Mouse (Mus musculus): Measurements from ENCODE around the gene Cul9.
"Not testable (repeated sequence)": the region's sequence is repeated elsewhere in the genome, so short reads cannot be mapped to it uniquely, and the experiment has no call there.

The Cul9 gene

DNA sequence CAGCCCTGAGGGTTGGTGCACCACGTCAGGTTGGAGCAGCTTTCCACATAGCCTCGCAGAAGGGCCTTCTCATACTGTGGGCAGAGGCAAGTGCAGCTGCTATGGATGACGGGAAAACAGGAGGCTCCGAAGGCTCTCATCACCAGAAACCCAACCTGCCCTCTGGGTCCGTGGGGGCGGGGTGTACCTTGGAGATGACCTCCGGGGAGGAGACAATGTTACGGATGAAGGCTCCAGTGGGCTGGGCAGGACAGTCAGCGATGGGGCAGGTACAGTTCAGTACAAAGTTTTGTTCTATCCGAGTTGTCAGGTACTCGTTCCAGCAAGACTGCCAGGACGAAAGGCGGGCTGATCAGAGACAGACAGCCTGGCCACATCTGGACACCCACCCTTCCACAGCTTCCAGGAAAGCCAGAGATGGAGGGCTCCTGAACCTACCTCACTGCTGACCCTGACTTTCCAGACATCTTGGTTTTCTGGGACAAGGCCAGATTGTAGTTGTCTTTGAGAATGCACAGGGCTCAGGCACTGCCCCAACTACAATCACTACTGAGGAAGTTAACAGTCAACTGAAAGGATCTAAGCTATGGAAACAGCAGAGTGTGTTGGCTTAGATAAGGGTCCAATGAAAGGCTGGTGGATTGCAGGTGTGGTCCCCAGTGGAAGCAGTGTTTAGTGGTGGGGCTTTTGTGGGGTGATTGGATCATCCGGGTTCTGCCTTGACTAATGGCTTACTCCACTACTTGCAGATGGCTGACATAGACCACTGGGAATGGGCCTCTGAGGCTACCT lies 42.1 kb downstream of the Cul9 start:
- no peak for DNase-seq (ENCODE audit: low spot score)

DNA sequence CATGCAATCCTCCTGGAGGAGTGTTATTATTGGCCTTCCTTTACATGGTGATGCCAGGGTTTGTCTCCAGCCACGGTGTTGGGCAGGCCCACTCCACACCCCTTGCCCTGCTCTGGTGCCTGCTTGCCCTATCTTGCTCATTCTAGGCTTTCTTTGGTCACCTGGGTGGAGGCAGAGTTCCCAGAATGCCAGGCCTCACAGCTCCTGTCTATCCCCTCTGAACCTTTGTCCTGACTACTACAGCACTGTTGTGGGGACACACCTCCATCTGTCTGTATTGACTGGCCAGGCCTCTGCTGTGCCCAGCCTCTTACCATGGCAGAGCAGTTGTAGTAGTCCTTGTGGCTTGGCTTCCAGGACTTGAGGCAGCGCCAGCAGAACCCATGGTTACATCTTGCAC lies 43.4 kb downstream of the Cul9 start:
- no peak for DNase-seq (ENCODE audit: low spot score)

DNA sequence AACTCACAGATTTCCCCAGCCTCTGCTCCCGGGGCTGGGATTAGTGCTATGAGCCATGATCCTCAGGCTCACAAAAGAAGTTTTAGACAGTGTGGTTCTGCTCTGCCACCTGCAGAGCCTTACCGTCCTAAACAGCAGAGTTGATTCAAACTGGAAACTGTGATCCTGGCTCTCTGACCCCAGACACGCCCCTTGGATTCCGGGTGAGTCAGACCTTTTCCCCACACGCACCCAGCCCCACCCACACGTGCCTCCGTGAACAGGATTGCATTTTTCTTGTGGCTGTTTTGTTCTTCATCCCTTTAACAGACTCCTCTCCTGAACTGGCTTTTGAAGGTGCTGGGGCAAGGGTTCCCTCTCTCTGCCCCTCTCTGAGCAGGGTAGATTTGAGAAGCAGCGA lies 48.2 kb downstream of the Cul9 start:
- no peak for DNase-seq (ENCODE audit: low spot score)

DNA sequence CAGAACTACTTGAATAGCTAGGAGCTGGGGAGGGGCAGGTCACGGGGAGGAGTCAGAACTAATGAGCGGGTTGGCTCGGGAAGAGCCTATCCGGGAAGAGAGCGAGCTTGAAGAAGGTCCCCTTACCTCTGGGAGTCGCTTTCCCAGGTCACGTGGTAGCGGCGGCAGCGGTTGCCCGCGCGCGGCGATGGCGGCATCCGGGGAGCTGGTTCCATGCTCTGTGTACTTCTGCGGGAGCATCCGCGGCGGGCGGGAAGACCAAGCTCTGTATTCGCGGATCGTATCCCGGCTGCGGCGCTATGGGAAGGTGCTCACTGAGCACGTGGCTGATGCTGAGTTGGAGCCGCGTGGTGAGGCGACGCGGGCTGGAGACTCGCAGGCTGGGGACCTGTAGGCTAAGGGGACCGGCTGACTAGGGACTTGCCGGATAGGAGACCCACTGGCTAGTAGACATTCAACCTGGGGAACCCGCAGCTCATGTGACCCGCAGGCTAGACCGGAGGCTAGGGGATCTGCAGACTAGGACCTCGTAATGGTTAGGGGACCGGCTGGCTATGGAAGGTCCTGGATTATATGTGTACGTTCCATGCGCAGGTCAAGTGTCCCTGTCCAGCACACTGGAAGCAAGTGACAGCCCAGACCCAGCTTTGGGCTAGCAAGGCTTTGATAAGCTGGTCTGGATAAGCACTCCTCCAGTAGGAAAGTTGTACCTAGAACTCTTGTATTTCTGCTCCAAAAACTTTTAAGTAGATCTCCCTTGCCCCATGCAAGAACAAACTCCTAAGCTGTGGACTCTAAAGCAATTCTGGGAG lies 49.4 kb downstream of the Cul9 start, which contains the start of gene Dnph1:
Gene Dnph1, plus strand, starts transcription at position 89 of the 812 bp plus-strand sequence.
- peak; percentile 80 for DNase-seq (ENCODE audit: low spot score)

DNA sequence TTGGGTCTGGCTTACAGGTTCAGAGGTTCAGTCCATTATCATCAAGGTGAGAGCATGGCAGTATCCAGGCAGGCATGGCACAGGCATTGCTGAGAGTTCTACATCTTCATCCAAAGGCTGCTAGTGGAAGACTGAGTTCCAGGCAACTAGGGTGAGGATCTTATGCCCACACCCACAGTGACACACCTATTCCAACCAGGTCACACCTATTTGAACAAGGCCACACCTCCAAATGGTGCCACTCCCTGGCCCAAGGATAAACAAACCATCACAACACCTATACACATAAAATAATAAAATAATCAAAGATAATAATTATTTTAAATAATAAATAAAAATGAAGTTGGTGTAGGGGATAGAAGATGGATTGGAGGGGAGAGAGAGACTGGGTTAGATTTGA lies 50.1 kb downstream of the Cul9 start:
- not testable (repeated sequence) for DNase-seq (ENCODE audit: low spot score)

DNA sequence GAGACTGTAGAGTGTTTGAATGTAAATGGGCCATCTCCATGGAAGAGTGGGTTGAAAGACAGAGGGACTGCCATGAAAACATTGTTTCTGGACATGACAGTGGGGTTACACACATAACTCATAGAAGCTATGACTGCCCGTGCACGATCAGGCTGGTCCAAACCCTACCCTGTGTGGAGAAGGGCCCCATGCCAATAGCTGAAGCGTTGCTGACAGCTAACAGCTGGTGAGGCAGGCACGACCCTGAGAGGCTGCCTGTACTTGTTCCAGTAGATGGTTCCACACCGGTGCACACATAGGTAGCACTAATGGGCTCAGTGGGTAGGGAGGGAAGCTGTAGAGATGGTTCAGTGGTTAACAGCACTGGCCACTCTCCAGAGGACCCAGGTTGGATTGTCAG lies 50.7 kb downstream of the Cul9 start:
- no peak for DNase-seq (ENCODE audit: low spot score)

DNA sequence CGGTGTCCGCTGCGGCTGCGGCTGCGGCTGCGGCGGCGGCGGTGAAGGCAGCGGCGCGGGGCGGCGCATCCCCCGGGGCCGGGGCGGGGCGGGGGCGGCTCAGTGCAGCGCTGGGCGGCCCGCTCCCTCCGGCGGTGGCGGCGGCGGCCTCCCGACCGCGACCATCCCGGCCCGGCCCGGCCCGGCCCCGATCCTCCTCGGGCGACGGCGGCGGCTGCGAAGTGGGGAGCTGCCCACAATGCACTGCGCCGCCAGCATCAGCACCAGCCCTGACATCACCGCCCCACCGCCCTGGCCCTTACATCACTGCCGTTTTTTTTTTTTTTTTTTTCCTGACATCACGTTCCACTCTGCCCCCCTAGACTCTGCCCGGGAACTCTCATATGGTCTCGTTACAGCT lies 58.8 kb downstream of the Cul9 start, which contains the start of gene Ttbk1:
Gene Ttbk1, minus strand, starts transcription at position 245 of the 400 bp plus-strand sequence.
- no peak for DNase-seq (ENCODE audit: low spot score)

DNA sequence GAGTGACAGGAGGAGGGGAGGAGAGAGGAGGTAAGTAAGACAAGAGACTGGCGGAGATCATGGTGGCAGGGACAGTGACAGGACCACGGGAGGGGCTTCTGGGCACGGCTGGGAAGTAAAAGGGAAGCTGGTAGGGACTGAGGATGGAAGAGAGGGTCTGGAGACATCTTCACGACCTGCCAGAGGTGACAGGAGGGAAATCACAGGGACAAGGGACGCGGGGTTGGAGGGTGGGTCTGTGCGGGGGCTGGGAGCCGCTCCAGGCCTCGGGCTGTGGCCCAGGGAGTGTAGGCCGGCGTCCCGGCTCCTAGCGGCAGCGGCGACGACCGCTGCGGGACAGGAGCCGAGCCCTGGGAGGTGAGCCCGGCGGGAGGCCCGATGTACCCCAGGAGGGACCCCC lies 59.2 kb downstream of the Cul9 start:
- DNase-seq (ENCODE audit: low spot score) = no peak

DNA sequence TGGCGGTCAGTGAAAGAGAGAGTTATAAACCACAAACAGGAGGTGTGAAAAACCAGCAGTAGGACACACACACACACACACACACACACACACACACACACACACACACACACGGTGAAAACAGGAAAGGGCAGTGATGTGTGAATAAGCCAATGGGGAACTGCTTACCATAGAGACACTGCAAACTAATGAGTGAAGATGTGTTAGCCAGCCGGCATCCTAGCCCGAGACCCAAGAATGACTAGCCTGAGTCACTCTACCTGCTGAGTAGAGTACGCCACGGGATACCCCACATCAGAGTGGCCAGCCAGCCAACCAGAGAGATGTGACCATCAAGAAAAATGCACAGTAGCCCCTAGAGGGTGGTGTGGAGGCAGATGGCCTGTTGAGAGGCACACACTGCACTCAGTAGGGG lies 61.7 kb downstream of the Cul9 start:
- no peak for DNase-seq (ENCODE audit: low spot score)

DNA sequence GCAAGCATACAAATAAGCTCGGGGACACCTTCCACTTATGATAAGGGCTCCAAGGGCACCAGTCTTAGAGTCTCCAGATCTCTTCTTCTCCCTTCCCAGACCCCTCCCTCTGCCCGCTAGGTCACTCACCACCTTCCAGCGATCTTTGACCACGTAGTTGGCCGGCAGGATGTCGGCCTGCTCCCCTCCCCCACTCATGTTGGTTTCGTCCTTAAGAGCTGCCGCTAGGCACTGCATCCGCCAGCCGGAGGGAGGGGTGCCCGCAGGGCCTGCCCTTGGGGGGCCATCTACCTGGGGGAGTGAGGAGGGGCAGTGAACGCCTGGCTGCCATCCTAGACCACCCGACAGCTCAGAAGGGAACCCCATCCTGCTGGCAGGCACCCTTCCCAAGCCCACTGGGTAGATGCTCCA lies 62.2 kb downstream of the Cul9 start:
- peak; percentile 66 for DNase-seq (ENCODE audit: low spot score)

DNA sequence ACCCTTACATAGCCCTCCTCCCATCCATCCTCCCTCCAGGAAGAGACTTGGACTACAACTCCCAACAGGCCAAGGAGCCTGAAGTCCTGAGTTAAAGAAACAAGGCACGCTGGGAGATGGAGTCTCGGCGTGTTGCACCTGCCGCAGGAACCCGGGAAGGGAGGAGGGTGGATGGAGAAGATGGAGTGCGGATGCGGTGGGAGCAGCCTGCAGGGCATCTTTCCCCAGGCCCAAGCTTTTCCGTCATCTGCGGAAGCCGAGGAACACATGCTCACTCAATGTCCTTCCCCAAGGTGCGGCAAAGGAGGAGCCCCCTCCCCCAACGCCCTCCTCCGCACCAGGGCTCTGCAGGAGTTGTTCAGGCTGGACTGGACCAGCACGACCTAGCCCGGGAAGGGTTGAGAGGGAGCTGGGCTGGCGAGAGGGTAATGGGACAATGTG lies 62.6 kb downstream of the Cul9 start:
- peak; percentile 57 for DNase-seq (ENCODE audit: low spot score)

DNA sequence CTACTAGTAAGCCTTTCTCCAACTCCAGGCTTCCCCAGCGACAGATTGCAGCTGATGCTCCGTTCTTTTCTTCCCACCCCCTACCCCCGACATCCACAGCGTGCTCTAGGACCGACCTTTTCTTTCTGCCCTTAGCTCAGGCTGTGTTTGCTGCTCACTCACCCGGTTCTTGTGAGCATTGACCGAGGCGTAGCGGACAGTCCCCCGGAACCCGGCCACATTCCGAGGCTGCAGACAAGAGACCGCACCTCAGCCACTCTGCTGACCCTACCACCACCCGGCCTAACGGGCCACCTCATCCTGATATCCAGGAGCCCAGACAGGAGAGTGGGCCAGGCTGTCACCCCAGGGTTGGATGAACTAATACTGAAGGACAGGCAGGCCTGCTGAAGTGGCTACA lies 68.9 kb downstream of the Cul9 start:
- DNase-seq (ENCODE audit: low spot score) = no peak

DNA sequence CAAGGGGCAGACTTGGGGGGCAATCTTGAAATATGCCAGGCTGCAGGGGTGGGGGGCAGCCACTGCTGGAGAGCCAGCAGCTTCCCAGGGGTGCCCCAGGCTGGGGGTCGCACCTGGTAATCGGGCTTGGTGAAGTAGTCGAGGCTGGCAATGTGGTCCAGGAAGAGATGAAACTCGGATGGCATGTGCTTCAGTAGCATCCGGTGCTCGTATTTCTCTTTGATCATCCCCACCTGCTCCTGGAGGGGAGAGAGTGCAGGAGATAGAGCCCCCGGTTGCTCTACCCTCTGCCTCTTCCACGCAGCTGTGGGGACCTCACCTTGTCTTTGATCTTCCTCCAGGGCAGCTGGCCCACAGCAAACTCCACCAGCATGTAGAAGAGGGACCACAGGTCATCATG lies 69.6 kb downstream of the Cul9 start:
- no peak for DNase-seq (ENCODE audit: low spot score)

DNA sequence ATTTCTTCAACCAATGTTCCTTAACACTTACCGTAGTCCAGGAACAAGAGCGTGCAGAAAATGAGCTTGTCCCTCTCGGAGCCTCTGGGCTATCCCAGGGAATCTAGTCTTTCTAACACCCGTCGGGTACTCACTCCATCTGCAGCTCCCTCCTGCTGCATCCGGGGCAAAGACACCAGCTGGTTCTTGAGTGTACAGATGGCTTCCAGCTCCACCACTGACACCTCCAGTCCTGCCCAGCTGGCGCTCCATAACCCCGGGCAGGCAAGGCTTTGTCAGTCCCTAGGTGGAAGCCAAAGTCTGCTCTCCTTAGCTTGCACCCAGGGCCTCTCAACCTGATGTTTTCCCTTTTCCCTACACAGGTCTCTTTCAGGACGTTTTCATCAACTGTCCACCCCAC lies 78.4 kb downstream of the Cul9 start:
- no peak for DNase-seq (ENCODE audit: low spot score)

DNA sequence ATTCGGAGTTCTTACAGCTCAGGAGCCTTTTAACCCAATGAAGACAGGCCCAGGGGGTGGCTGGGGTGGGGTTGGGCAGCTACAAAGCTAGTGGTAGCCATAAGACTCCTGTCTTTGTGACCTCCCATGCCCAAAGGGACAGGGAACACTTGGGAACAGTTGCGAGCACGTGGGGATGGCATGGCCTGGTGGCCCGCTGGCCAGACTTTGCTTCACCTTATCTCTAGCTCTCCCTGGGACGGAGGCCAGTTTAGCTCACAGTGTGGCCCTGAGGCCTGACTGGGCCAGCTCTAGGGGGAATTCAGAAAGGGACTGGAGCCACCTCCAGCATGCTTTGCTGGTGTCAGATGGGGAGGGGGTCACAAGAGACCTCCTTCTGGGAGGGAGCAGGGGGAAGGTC lies 84.0 kb downstream of the Cul9 start:
- no peak for DNase-seq (ENCODE audit: low spot score)

DNA sequence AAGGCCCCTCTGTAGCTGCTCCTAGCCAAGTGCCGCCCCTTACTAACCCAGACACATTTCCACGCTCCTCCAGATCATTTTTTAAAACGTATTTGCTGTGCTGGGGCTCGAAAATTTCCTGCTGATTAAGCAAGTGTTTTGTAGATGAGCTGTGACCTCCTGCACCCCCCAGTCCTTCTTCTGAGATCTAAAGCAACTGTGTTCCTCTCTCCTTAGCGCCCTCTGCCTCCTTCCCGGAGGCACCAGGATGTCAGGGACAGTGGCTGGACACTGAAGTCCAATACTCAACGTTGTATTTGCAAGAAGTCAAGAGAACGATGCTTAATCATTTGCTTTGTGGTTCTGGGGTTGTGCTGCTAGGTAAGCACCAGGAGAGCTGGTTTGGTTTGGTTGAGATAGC lies 84.8 kb downstream of the Cul9 start:
- DNase-seq (ENCODE audit: low spot score) = no peak

DNA sequence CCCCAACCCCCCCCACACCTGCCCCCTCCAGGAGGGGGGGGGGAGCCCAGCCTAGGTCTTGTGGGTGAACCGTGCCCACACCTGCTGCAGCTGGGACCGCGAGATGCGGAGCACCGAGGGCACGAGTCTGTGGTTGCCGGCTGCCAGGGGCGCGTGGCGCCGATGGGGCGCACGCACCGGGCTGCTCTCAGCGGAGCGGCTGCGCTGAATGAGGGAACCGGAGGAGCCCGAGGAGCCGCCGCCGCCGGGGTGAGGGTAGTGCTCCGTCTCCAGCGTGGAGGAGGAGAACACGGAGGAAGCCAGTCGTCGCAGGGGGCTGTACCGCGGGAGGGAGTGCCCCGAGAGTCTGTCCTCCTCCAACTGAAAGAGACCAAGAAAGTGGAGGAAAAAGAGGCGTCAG lies 85.5 kb downstream of the Cul9 start:
- DNase-seq (ENCODE audit: low spot score) = no peak

DNA sequence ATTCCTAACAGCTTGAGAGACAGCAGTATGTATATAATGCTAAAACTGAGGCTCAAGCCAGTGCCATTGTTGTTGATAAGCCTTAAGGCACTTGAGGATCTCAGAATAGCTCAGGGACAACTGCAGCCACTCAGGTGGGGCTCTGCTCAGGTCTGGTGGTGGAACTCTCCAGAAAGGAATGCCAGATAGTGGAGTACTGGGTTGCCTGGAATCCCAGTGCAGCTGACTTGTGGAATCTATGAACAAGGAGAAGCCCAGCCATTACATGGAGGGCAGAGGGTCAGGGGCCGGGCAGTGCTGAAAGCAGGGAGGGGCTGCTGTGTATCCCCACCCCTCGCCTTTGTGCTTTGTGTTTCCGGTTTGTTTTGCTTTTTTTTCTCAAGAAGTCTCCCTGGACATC lies 87.7 kb downstream of the Cul9 start:
- DNase-seq (ENCODE audit: low spot score) = no peak

DNA sequence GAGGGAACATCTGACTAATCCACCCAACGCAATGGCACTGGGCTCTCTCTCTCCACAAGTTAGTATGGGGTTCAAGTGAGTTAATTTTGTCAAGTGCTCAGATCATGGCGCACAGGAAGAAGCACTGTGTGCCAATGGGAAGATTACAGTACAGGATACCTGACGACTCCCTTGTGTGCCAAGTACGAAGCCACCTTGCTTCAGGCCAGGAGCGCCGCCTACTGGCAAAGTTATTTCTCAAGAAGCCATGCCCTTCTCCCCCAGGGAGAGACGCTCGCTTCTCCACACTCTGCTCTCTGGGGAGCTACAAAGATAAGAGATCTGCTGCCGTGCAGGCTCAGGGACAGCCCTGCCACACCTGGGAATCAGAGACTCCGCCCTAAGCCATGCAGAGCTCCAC lies 88.4 kb downstream of the Cul9 start:
- DNase-seq (ENCODE audit: low spot score) = no peak

DNA sequence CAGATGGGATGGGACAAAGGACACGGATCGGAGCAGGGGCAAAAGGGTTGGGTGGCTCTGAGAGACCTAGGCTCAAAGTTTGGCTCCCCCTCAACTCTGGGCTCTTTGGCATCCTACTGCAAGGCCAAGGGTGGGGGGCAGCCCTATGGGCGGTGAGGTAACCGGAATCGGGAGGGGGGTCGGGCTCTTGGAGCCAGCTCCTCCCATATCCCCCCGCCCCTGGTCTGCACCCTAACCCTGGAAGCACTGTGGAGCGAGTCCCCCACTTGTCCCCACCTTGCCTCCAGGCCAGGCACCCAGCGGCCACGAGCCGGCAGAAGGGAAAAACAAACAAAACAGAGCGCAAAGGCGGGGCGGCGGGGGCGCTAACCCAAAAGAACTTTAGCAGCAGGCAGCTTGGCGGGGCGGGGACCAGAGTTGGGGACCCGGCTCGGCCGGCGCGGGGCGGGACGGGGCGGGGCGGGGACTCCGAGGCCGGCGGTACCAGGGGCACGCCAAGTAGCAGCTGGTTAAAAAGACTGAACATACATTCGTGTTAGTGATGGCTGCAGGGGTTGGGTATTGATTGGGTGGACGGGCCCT lies 91.0 kb downstream of the Cul9 start:
- no peak for DNase-seq (ENCODE audit: low spot score)

DNA sequence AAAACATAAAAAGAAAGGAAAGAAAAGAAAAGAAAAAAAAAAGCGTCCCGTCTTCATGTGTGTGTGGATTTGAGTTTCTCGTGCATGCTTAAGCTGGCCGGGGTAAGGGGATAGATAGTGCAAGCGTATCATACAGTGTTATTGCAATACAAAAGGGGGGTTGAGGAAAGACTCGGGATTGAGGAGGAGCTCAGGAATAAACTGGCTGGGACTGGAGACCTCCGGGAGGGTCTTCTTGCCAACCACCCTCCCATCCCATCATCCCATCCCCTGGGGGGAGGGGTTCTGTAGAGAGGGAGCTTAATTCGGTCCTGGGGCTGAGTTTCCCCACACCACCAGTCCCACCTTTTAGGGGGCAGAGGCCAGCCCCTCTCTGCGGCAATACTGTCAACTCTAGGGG lies 91.6 kb downstream of the Cul9 start:
- no peak for DNase-seq (ENCODE audit: low spot score)

DNA sequence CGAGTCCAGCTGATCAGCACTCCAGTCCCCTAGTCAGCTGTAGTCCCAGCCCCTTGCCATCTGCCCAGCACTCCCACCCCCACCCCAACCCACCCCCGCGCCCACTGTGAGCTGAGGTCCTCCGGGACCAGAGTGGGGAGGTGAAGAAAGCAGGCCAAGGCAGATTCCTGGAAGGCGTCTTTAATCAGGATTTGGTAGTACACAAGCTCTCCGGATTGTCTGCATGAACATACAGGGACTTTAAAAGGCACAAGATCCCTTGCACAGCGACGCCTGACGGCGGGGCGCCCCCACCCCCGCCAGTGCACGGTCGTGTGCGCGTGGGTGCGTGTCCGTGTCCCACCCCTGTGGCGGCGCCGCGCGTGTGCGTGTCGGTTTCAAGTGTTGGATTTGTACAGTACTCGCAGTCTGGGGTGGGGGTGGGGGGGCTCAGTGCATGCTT lies 92.2 kb downstream of the Cul9 start:
- DNase-seq (ENCODE audit: low spot score) = no peak

Data from yolk sac, embryonic 10.5 days (tissue).